Mouse (Mus musculus) hindbrain, embryonic 15.5 days (tissue): Measurements from ENCODE around the gene Jak2. TPM values are rescaled to one million over a fixed set of nuclear protein-coding genes. Genes with fewer than 3 reads are reported as not detected.

Experiments used
- ATAC-seq: fragments of 200-750 bp; cut with Nextera tagmentation; 2 replicates; pipeline ENCODE4 v1.8.0; 2017; ENCODE audit warnings: low read depth, moderate number of reproducible peaks, moderate TSS enrichment; ENCODE audit not compliant: low FRiP score
- H3K27ac ChIP-seq: fragments of 300-500 bp; sonication (generic); replicated peaks from 2 replicates; pipeline ENCODE4 v1.5.1; 2015; ENCODE audit warnings: mild to moderate bottlenecking, inconsistent platforms
- H3K27me3 ChIP-seq: fragments of 300-500 bp; sonication (generic); 2 replicates; pipeline ENCODE4 v1.6.1; 2015; ENCODE audit warnings: control low read depth, inconsistent platforms
- H3K36me3 ChIP-seq: fragments of 300-500 bp; sonication (generic); 2 replicates; pipeline ENCODE4 v1.6.1; 2015; ENCODE audit warnings: control low read depth, inconsistent platforms
- H3K4me1 ChIP-seq: fragments of 300-500 bp; sonication (generic); replicated peaks from 2 replicates; pipeline ENCODE4 v1.6.1; 2015; ENCODE audit warnings: control low read depth, inconsistent platforms
- H3K4me2 ChIP-seq: fragments of 300-500 bp; sonication (generic); 2 replicates; pipeline ENCODE4 v1.6.1; 2015; ENCODE audit warnings: moderate library complexity, mild to moderate bottlenecking, inconsistent platforms
- H3K4me3 ChIP-seq: fragments of 300-500 bp; sonication (generic); 2 replicates; pipeline ENCODE4 v1.5.1; 2015; ENCODE audit warnings: mild to moderate bottlenecking, inconsistent platforms
- H3K9ac ChIP-seq: fragments of 300-500 bp; sonication (generic); 2 replicates; pipeline ENCODE4 v1.6.1; 2015; ENCODE audit warnings: inconsistent platforms
- H3K9me3 ChIP-seq: fragments of 300-500 bp; sonication (generic); 2 replicates; pipeline ENCODE4 v1.6.1; 2016; ENCODE audit warnings: control low read depth, inconsistent platforms
- WGBS: fragments of 180-500 bp; shearing (Covaris S2); methylation state at CpG from one replicate; pipeline ENCODE4 v1.1.7; 2015; 5-methylcytosine and 5-hydroxymethylcytosine counted together
- polyA plus RNA-seq: library from polyadenylated mRNA; unstranded; fragments of >200 nt; fragmentation: Nextera tagmentation; extraction: Ambion mirVana; gene quantifications from 2 replicates; pipeline ENCODE4 v1.2.1, GENCODE M21; 2015

Gene Jak2
- polyA plus RNA-seq, 1 experiment from 2014 or later: 15.4 TPM

DNA sequence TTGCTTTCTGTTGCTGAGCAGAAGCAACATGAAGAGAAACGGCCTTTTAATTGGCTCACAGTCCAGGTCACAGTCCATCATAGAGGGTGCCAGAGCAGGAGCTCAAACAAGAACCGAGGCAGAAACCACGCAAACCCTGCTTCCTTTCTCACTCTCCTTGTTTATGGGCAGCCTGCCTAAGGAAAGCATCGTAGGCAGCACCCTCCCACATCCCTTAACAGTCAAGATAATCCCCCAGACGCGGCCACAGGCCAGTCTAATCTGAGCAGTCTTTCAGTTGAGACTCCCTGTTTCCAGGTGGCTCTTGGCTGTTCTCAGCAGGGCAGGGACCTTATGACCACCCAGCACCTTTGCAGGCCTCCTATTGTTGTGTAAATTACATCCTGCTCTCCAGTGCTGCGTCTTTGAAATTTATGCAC is 33.8 kb downstream of the Jak2 start:
- 17% methylated on average over 7 of the region's 7 CpGs for WGBS
- Histone ChIP-seq H3K27me3 (no peaks in the 10 kb centered on the region), H3K36me3 (peaks cover 39% of the 10 kb centered on the region), H3K4me3 (no peak overlapping the region), H3K4me1 (0 out of 2 replicates have a peak, but pooled peaks cover 2% of the 10 kb centered on the region), H3K27ac (no peak overlapping the region), H3K4me2 (no peak overlapping the region), H3K9me3 (no peaks in the 10 kb centered on the region), H3K9ac (no peak overlapping the region)
- ATAC-seq: no peak

DNA sequence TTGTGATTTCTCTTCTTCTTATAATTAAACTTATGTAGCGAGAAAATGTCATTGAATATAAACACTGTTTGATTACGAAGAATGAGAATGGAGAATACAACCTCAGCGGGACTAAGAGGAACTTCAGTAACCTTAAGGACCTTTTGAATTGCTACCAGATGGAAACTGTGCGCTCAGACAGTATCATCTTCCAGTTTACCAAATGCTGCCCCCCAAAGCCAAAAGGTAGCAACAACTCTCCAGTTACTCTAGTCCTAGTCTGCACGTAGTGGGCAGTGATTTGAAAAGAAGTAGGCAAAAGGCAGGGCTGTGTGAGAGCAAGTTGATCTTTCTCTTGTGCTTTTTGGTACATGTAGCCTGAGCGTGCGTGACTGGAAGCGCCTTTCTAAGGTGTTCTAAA is 36.2 kb downstream of the Jak2 start:
- Histone ChIP-seq H3K9ac (no peak overlapping the region), H3K27me3 (no peaks in the 10 kb centered on the region), H3K36me3 (peaks cover 50% of the 10 kb centered on the region), H3K9me3 (no peaks in the 10 kb centered on the region), H3K27ac (no peak overlapping the region), H3K4me2 (no peak overlapping the region), H3K4me3 (no peak overlapping the region), H3K4me1 (0 out of 2 replicates have a peak, but pooled peaks cover 2% of the 10 kb centered on the region)
- no peak for ATAC-seq
- WGBS: 72% methylated on average over 8 of the region's 8 CpGs

DNA sequence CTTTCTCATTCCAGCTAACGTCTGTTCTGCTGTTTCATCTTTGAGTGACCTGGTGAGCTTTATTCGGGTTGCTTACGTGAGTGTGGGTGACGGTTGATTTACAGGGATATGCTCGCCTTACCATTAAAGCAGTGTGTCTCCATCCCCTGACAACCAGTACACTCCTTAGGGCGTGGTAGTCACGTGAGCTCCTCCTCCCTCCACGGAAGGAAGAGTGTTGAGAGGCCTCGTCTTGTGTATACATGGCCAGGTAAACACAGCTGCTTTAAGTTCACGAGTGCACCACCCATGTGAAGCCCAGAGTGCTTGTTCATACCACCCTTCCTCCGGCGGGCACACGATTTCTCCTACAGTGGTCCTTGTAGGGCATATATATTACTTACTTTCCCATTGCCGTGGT is 39.9 kb downstream of the Jak2 start:
- peaks cover 48% of the 10 kb centered on the region for H3K36me3 ChIP-seq
- ATAC-seq: no peak

DNA sequence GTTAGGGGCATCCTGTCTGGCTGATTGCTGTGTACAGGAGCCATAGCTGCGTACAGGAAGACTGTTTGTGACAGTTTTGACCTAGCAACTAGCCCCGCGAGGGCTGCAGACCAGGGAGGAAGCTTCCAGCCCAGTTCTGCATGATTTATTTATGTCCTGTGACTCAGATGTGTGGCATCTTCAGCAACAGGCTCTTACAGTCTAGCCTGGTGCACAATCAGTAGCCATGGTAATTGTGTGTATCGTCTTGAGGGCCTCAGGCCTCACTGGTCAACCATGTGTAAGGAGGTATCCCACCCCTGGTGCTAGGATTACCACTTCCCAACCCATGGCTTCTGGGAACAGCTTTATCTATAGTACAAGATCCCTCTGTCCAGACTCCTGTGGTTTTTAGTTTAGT is 40.9 kb downstream of the Jak2 start:
- 82% methylated on average over 4 of the region's 4 CpGs for WGBS
- Histone ChIP-seq H3K9ac (no peak overlapping the region), H3K4me3 (no peak overlapping the region), H3K36me3 (peaks cover 48% of the 10 kb centered on the region), H3K27me3 (no peaks in the 10 kb centered on the region), H3K27ac (no peak overlapping the region), H3K4me2 (no peak overlapping the region), H3K4me1 (no peaks in the 10 kb centered on the region), H3K9me3 (no peaks in the 10 kb centered on the region)
- ATAC-seq: no peak

More for the DNA sequence above, 39.9 kb downstream of the Jak2 start:
- Histone ChIP-seq H3K4me3 (no peak overlapping the region), H3K4me1 (no peaks in the 10 kb centered on the region), H3K9me3 (no peaks in the 10 kb centered on the region), H3K9ac (no peak overlapping the region), H3K27ac (no peak overlapping the region), H3K4me2 (no peak overlapping the region), H3K27me3 (no peaks in the 10 kb centered on the region)
- WGBS: 91% methylated on average over 14 of the region's 14 CpGs

DNA sequence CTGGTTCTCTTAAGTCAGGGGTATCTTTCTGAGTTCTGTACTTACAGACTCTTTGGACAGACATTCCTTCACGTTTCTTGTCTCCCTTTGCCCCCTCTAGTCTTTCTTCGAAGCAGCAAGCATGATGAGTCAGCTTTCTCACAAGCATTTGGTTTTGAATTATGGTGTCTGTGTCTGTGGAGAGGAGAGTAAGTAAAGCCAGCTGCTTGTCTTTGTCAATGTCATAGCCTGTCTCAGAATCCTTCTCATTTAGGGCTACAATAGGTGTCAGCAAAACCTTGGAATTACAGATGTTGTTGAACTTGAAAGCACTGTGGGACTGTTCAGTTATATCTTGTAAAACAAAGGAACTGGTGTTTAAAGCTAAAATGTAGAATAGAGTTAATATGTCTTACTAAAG is 43.1 kb downstream of the Jak2 start:
- Histone ChIP-seq H3K27me3 (no peaks in the 10 kb centered on the region), H3K4me3 (no peak overlapping the region), H3K4me1 (no peaks in the 10 kb centered on the region), H3K9me3 (no peaks in the 10 kb centered on the region), H3K36me3 (peaks cover 55% of the 10 kb centered on the region), H3K4me2 (no peak overlapping the region), H3K9ac (no peak overlapping the region), H3K27ac (no peak overlapping the region)
- no peak for ATAC-seq
- 73% methylated on average over 2 of the region's 2 CpGs for WGBS

DNA sequence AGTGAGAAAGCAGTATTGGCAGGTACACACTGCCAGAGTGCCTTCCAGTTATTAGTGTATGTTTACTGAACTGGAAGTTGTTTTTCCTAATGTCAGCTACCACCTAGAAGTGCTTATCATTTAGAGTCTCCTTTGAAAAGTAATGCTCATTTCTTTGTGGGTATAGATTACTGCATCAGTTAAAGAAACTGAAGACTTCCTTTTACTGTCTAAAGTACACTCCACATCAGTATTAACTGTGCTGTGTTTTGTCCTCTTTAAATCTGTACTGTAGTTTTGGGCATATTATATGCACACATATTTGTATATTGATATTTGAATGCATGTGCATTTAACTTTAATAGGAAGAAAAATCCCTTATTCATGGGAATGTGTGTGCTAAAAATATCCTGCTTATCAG is 44.5 kb downstream of the Jak2 start:
- H3K4me2 ChIP-seq: no peak overlapping the region
- H3K4me3 ChIP-seq: no peak overlapping the region
- no peak overlapping the region for H3K9ac ChIP-seq
- H3K27ac ChIP-seq: no peak overlapping the region
- no peak for ATAC-seq
- H3K36me3 ChIP-seq: peaks cover 62% of the 10 kb centered on the region
- H3K9me3 ChIP-seq: no peaks in the 10 kb centered on the region
- no peaks in the 10 kb centered on the region for H3K27me3 ChIP-seq
- H3K4me1 ChIP-seq: no peaks in the 10 kb centered on the region

DNA sequence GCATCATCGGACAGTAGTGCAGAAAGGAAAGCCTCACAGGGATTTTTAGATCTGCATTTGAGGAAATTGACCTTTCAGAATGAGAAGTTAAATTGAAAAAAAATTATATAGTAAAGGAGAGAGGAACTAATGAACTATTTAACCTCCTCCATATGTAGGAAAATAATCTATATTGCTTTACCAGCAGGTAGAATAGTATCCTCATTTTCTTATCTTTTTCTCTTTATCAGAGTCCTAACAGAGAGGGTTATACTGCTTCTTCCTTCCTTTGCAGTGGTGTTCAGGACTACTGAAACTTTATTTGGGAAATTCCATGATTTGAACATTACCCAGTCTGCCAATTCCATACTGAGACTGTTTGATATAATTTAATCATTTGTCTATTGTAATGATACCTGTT is 45.7 kb downstream of the Jak2 start:
- no peaks in the 10 kb centered on the region for H3K9me3 ChIP-seq
- no peak overlapping the region for H3K27ac ChIP-seq
- H3K4me2 ChIP-seq: no peak overlapping the region
- 97% methylated on average over 1 of the region's 1 CpGs for WGBS
- no peak overlapping the region for H3K9ac ChIP-seq
- H3K4me1 ChIP-seq: no peaks in the 10 kb centered on the region
- ATAC-seq: no peak
- H3K4me3 ChIP-seq: no peak overlapping the region
- H3K36me3 ChIP-seq: peaks cover 55% of the 10 kb centered on the region
- H3K27me3 ChIP-seq: no peaks in the 10 kb centered on the region

DNA sequence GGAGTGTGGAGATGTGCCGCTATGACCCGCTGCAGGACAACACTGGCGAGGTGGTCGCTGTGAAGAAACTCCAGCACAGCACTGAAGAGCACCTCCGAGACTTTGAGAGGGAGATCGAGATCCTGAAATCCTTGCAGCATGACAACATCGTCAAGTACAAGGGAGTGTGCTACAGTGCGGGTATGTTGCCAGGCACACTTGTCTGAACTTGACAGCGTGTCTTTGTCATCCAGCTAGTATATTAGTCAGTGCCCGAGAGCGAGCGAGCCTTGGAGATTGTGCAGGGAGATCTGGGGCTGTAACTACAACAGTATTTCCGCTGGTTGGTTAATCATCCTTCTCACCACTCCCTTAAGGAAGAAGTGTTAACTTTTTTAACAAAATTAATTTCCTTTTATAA is 49.3 kb downstream of the Jak2 start:
- 85% methylated on average over 13 of the region's 13 CpGs for WGBS
- Histone ChIP-seq H3K9me3 (no peaks in the 10 kb centered on the region), H3K36me3 (peaks cover 56% of the 10 kb centered on the region), H3K4me2 (no peak overlapping the region), H3K27me3 (no peaks in the 10 kb centered on the region), H3K27ac (no peak overlapping the region), H3K4me3 (no peak overlapping the region), H3K9ac (no peak overlapping the region), H3K4me1 (no peaks in the 10 kb centered on the region)
- no peak for ATAC-seq

DNA sequence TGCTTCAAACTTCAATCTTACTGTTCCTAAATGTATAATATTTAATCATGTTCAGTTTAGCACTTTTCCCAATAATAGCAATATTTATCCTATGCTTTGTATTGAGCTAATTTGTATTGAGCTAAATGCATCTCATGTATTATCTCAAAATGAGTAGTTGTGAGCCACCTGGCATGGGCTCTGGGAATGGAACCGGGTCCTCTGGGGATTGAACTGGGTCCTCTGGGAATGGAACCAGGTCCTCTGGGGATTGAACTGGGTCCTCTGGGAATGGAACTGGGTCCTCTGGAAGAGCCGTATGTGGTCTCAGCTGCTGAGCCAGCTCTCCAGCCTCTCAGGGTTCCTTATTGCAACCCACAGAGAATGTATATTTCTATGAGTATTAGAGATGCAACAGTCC is 50.5 kb downstream of the Jak2 start:
- Histone ChIP-seq H3K27me3 (no peaks in the 10 kb centered on the region), H3K27ac (no peak overlapping the region), H3K4me2 (no peak overlapping the region), H3K4me3 (no peak overlapping the region), H3K4me1 (no peaks in the 10 kb centered on the region), H3K9ac (no peak overlapping the region), H3K9me3 (no peaks in the 10 kb centered on the region), H3K36me3 (peaks cover 51% of the 10 kb centered on the region)
- ATAC-seq: no peak
- 87% methylated on average over 2 of the region's 2 CpGs for WGBS

DNA sequence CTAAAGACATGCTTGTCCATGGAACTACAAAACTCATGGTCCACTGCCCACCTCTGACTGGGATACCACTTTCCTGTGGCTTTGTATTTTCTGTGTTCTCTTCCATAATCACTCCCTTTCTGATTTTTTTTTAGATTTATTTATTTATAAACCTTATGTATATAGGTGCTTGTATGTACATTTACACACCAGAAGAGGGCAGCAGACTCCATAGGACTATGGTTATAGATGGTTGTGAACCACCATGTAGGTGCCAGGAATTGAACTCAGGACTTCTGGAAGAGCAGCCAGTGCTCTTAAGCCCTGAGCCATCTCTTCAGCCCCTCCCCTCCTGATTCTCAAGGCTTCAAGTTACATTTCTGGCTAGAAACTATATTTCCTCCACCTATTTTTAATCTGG is 57.2 kb downstream of the Jak2 start:
- Histone ChIP-seq H3K36me3 (peaks cover 44% of the 10 kb centered on the region), H3K4me1 (no peaks in the 10 kb centered on the region), H3K9me3 (no peaks in the 10 kb centered on the region), H3K4me3 (no peak overlapping the region), H3K27me3 (no peaks in the 10 kb centered on the region), H3K4me2 (no peak overlapping the region), H3K9ac (no peak overlapping the region), H3K27ac (no peak overlapping the region)
- ATAC-seq: no peak

DNA sequence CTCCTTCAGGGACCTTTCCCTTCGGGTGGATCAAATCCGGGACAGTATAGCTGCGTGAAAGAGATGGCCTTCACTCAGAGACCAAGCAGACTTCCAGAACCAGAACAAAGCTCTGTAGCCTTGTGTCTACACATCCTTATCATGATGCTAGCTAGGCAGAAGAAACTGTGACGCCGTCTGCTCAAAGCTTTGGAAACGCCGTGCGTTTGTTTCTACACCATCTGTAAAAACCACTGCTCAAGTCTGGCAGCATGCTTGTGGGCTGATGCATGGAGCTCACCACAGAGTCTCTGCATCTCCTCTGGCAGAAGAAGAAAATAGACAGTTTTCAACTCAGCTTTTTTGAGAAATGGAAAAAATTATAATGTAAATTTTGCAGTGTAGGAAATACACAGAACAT is 60.2 kb downstream of the Jak2 start:
- H3K9me3 ChIP-seq: no peaks in the 10 kb centered on the region
- no peaks in the 10 kb centered on the region for H3K27me3 ChIP-seq
- no peak for ATAC-seq
- H3K4me1 ChIP-seq: no peaks in the 10 kb centered on the region
- no peak overlapping the region for H3K4me2 ChIP-seq
- WGBS: 91% methylated on average over 8 of the region's 8 CpGs
- no peak overlapping the region for H3K9ac ChIP-seq
- H3K36me3 ChIP-seq: peaks cover 45% of the 10 kb centered on the region
- no peak overlapping the region for H3K4me3 ChIP-seq
- H3K27ac ChIP-seq: no peak overlapping the region

DNA sequence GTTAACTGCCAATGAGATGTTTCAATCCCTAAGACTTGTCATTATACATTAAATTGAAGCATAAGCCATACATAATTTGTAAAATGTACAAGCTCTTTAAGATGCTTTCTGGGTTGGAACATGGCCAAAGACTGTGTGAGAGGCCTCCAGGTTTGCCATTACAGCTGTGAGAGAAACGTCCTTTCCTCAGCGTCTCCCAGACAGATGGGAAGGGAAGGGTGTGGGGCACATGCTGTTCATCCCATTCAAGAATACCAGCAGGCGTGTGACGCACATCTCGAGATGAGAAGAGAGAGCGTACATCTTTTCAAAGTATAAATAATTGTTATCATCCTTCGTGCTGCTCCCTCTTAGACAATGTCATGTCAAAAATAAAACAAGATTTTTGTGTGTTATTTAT is 61.0 kb downstream of the Jak2 start:
- H3K4me3 ChIP-seq: no peak overlapping the region
- no peak overlapping the region for H3K27ac ChIP-seq
- no peak overlapping the region for H3K9ac ChIP-seq
- no peak overlapping the region for H3K4me2 ChIP-seq
- peaks cover 45% of the 10 kb centered on the region for H3K36me3 ChIP-seq
- no peaks in the 10 kb centered on the region for H3K27me3 ChIP-seq
- no peaks in the 10 kb centered on the region for H3K9me3 ChIP-seq
- H3K4me1 ChIP-seq: no peaks in the 10 kb centered on the region
- no peak for ATAC-seq
- 38% methylated on average over 7 of the region's 7 CpGs for WGBS

DNA sequence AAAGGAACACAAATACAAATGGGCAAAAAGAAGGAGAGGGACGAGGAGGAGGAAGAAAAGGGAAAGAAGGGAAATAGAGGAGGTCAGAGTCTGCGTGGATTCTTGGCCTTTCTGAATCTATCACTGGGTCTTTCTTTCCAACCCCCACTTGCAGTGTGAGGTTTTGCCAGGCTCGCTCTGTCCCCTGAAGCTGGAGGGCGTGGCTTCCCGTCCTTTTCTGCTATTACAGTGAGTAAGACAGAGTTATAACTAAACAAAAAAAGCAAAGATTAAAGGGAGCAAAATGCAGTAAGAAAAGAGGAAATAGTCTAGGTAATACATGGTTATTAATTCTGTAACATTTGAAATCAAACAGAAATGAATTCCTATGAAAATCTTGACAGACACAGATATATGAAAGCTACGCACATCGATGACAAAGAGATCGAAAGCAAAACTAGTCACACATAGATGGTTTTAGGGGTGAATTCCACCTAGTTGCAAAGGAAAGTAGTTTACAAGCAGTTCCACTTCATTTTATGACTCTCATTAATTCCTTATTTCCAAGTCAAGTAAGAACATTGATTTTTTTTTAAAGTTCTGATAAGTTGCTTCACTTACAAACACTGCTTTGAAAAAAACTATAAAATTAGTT is 71.9 kb downstream of the Jak2 start:
- Histone ChIP-seq H3K9ac (no peak overlapping the region), H3K4me3 (no peak overlapping the region), H3K36me3 (no peaks in the 10 kb centered on the region), H3K4me1 (peaks cover 5% of the 10 kb centered on the region; the same call in 1 of the 2 replicates), H3K9me3 (no peaks in the 10 kb centered on the region), H3K4me2 (no peak overlapping the region), H3K27me3 (0 out of 2 replicates have a peak, but pooled peaks cover 6% of the 10 kb centered on the region), H3K27ac (no peak overlapping the region)
- no peak for ATAC-seq
- WGBS: 78% methylated on average over 8 of the region's 8 CpGs
